Mouse (Mus musculus): ENCODE measurements around the gene Uap1.
"Not testable (repeated sequence)": the region's sequence is repeated elsewhere in the genome, so short reads cannot be mapped to it uniquely, and the experiment has no call there.

Uap1 gene

GRCm38 (mm10) chr1:170111651-170112226, 63.0 kb downstream of the Uap1 start:
- no peak for DNase-seq (ENCODE audit: low spot score)

DNA sequence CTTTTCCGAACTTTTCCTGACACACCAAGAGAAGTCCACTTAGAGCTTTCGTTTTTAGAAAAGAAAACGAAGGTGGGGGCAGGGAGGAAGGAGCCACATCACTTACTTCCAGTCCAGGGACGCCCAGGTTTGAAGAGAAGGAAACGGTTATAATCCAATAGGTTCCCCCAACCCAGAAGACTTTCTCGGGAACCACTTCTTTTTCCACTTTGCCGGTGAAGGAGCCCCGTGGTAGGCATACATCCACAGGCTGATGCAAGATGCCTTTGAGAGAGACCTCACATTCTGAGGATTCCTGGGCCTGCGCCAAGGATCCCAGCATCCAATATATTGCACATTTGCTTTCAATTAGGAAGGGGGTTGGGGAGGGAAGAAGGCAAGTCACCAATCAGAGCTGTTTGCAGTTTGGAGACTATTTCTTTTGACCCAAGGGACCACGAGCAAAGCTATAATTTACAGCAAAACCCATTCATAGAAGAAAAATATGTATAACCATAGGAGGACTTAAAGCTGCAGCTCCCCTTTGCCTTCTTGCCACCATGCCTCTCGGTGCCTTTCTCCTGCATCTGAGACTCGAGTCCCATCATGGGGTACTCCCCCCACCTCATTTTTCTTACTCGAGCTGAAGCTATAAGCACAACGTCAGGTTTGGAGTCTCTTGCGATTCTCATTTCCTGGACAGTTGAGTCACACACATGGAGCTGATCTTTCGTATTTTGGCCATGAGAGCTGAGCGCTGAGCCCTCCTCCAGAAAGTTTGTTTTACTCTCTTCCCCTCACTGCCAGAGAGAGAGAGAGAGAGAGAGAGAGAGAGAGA, 64.0 kb downstream of the Uap1 start, which contains the start of gene Ddr2:
TSS of gene Ddr2 (minus strand) at position 247 of the 817 bp plus-strand sequence.
- DNase-seq (ENCODE audit: low spot score): peak; percentile 68

- no peak for DNase-seq (ENCODE audit: low spot score)
Observed at GRCm38 (mm10) chr1:170109776-170110515, 64.8 kb downstream of the Uap1 start.

DNA sequence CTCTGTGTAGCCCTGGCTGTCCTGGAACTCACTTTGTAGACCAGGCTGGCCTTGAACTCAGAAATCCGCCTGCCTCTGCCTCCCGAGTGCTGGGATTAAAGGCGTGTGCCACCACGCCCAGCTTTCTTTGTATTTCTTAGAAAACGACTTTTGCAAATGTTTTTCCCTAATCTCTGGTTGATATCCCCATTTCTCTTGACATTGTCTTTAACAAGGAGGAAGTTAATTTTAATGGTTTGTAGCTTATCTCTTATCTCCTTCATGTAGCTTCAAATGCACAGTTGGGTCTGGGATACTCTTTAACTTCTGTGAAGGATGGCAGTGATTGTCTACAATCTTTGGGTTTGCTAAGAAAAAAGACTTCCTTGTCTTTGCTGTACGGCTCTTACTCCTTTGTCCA, 71.9 kb downstream of the Uap1 start:
- DNase-seq (ENCODE audit: low spot score): not testable (repeated sequence)

All from embryo, embryonic 10 days (tissue).